Mouse (Mus musculus) liver, embryonic 12.5 days (tissue): ENCODE results near the gene Hoxc8. TPM values are rescaled to one million over a fixed set of nuclear protein-coding genes. Genes with fewer than 3 reads are reported as not detected.

Experiments
- ATAC-seq: fragments of 200-750 bp; cut with Nextera tagmentation; 2 replicates; pipeline ENCODE4 v1.8.0; 2017; ENCODE audit warnings: moderate number of reproducible peaks, mild to moderate bottlenecking, moderate library complexity
- H3K27ac ChIP-seq: fragments of 300-500 bp; sonication (generic); 2 replicates; pipeline ENCODE4 v1.5.1; 2016; ENCODE audit warnings: mild to moderate bottlenecking
- H3K27me3 ChIP-seq: fragments of 300-500 bp; sonication (generic); replicated peaks from 2 replicates; pipeline ENCODE4 v1.6.1; 2016; ENCODE audit warnings: mild to moderate bottlenecking, moderate library complexity
- H3K36me3 ChIP-seq: fragments of 300-500 bp; sonication (generic); 2 replicates; pipeline ENCODE4 v1.6.1; 2016; ENCODE audit warnings: mild to moderate bottlenecking, moderate library complexity
- H3K4me1 ChIP-seq: fragments of 300-500 bp; sonication (generic); 2 replicates; pipeline ENCODE4 v1.6.1; 2016
- H3K4me2 ChIP-seq: fragments of 300-500 bp; sonication (generic); 2 replicates; pipeline ENCODE4 v1.6.1; 2016; ENCODE audit warnings: mild to moderate bottlenecking, moderate library complexity
- H3K4me3 ChIP-seq: fragments of 300-500 bp; sonication (generic); 2 replicates; pipeline ENCODE4 v1.5.1; 2016; ENCODE audit warnings: mild to moderate bottlenecking, moderate library complexity
- H3K9ac ChIP-seq: fragments of 300-500 bp; sonication (generic); 2 replicates; pipeline ENCODE4 v1.6.1; 2016; ENCODE audit warnings: mild to moderate bottlenecking, moderate library complexity
- H3K9me3 ChIP-seq: fragments of 300-500 bp; sonication (generic); replicated peaks from 2 replicates; pipeline ENCODE4 v1.6.1; 2016; ENCODE audit warnings: mild to moderate bottlenecking, moderate library complexity
- WGBS: fragments of 180-500 bp; shearing (Covaris S2); methylation state at CpG from one replicate; pipeline ENCODE4 v1.1.7; 2016; ENCODE audit not compliant: insufficient replicate concordance; 5-methylcytosine and 5-hydroxymethylcytosine counted together
- polyA plus RNA-seq: library from polyadenylated mRNA; unstranded; fragments of >200 nt; fragmentation: Nextera tagmentation; extraction: Ambion mirVana; gene quantifications from 2 replicates; pipeline ENCODE4 v1.2.1, GENCODE M21; 2016

Hoxc8 gene
- polyA plus RNA-seq, 1 experiment from 2014 or later, result 0.08 TPM

DNA sequence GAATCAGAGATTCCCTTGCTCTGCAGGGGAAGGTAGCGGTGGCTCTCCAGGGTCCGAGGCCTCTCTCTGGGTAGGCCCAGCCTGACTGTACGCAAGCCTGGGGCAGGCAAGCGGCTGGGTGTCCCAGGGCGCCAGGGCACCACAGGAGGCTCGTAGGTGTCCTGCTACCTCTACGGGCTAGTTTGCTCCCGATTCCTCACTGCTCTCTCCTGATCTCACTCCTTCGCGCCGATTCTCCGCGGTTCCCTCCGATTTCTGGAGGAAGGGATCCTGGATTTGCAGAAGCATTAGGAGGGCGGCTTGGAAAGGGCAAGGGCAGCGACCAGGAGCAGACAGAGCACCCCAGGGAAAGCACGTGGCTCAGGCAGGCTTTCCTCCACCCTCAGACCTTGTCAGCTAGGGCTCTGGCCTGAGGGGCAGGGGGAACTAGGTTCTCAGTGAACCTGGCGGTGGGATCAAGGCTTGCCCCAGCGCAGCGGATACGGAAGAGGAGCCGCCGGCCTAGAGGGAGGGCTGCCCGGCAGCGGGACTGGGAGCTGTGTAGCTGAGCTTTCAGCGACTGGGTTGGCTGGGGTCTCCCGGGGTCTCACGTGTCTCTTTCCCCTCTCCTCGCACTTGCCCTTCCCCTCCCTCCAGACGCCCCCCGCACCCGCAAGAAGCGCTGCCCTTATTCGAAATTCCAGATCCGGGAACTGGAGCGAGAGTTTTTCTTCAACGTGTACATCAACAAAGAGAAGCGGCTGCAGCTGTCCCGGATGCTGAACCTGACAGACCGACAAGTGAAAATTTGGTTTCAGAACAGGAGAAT, 34.4 kb upstream of the Hoxc8 start:
- WGBS, result 2% methylated on average over 40 of the region's 40 CpGs
- Histone ChIP-seq H3K9me3 (no peaks in the 10 kb centered on the region), H3K36me3 (no peaks in the 10 kb centered on the region), H3K9ac (no peak overlapping the region), H3K4me3 (no peak overlapping the region), H3K27ac (no peak overlapping the region), H3K4me2 (no peak overlapping the region), H3K27me3 (peaks cover 99% of the 10 kb centered on the region), H3K4me1 (no peaks in the 10 kb centered on the region)
- ATAC-seq, result no peak

DNA sequence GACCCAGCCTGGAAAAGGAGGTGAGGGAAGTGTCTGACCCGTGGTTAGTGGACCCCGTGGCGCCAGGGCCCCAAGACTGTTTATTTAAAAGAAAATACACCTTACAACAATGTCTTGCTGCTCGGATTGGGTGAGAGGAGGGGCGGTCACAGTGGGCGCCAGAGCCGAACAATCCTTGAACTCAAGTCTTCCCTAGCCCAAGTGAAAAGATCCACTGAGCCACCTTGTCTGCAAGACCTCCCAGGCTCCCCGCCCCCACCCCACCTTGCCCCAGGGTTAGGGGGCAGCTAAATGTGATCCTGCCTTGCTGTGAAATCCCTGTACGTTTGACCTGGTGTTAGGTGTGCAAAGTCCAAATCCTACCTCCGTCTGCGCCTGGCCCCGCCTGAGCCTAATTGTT, 33.5 kb upstream of the Hoxc8 start:
- Histone ChIP-seq H3K27me3 (peaks cover 99% of the 10 kb centered on the region), H3K36me3 (no peaks in the 10 kb centered on the region), H3K27ac (no peak overlapping the region), H3K9ac (no peak overlapping the region), H3K9me3 (no peaks in the 10 kb centered on the region), H3K4me2 (no peak overlapping the region), H3K4me1 (no peaks in the 10 kb centered on the region), H3K4me3 (no peak overlapping the region)
- no peak for ATAC-seq
- 2% methylated on average over 12 of the region's 12 CpGs for WGBS

DNA sequence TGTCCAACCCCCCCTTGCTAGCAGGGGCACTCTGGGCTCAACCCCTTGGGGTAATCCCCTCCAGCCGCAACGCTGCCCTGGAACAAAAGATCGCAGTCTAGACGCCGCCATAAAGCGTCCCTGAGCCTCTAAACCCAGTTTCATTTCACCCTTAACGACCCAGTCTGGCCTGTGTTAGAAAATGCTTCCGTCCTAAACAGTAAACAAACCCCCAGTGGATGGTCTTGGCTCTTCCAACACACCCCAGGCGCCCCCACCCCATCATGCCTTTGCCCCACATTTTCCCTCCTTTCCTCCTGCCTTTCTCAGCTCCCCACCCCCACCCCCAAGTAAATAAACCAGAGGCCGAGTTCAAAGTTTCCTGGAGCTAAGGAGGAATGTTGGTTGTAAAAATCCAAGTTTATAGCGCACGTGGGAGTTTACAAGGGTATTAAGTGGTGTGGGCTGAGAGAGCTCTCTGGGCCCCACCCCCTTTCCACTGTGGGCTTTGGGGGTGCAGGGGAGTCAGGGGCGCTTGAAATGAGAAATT, 30.7 kb upstream of the Hoxc8 start:
- Histone ChIP-seq H3K4me2 (no peak overlapping the region), H3K9me3 (no peaks in the 10 kb centered on the region), H3K36me3 (no peaks in the 10 kb centered on the region), H3K27ac (no peak overlapping the region), H3K4me1 (no peaks in the 10 kb centered on the region), H3K4me3 (no peak overlapping the region), H3K27me3 (peaks cover 98% of the 10 kb centered on the region), H3K9ac (no peak overlapping the region)
- WGBS, result 4% methylated on average over 13 of the region's 13 CpGs
- ATAC-seq, result no peak

DNA sequence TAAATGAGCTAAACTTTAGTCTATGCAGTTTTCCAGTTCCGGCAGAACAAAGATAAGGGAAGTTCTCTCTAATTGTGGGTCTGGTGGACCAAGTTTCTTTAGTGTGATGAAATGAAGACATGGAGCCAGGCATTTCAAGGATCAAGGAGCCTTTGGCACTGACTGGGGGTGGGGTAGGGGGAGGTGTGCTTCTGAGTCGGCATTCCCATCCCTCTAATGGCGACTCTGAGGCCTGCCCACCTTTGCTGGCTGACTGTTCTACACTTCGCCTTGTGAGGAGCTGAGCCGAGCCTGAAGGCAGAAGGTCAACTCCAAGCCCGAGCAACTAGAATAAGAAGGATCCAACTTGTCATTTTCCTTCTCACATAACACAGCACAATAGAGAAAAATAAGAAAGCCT, 28.7 kb upstream of the Hoxc8 start:
- Histone ChIP-seq H3K9me3 (no peaks in the 10 kb centered on the region), H3K4me2 (no peak overlapping the region), H3K4me3 (no peak overlapping the region), H3K36me3 (no peaks in the 10 kb centered on the region), H3K27me3 (peaks cover 98% of the 10 kb centered on the region), H3K27ac (no peak overlapping the region), H3K9ac (no peak overlapping the region), H3K4me1 (no peaks in the 10 kb centered on the region)
- ATAC-seq, result no peak
- 5% methylated on average over 6 of the region's 6 CpGs for WGBS

DNA sequence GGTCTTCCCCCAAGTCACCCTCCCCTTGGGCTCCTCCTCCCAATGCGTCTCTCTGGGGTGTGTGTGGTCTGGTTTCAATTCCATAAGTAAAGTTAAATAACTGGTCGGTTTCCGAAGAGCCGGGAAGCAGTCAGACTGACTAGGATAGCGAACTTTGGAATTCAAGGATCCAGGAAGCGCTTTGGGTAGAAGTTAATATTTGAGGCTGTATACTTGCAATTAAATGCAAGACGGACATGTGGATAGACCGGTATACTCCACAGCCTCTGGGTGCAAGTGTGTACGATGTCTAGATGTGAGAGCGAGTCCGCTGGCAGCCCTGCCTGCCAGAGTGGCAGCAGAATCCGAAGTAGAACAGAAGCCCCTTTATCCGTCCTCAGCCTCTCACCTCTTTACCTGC, 27.9 kb upstream of the Hoxc8 start:
- H3K9ac ChIP-seq, result no peak overlapping the region
- 2% methylated on average over 13 of the region's 13 CpGs for WGBS
- no peaks in the 10 kb centered on the region for H3K4me1 ChIP-seq
- no peak overlapping the region for H3K4me3 ChIP-seq
- no peak for ATAC-seq
- no peaks in the 10 kb centered on the region for H3K36me3 ChIP-seq
- no peaks in the 10 kb centered on the region for H3K9me3 ChIP-seq
- H3K27ac ChIP-seq, result no peak overlapping the region
- peaks cover 98% of the 10 kb centered on the region for H3K27me3 ChIP-seq
- H3K4me2 ChIP-seq, result no peak overlapping the region

DNA sequence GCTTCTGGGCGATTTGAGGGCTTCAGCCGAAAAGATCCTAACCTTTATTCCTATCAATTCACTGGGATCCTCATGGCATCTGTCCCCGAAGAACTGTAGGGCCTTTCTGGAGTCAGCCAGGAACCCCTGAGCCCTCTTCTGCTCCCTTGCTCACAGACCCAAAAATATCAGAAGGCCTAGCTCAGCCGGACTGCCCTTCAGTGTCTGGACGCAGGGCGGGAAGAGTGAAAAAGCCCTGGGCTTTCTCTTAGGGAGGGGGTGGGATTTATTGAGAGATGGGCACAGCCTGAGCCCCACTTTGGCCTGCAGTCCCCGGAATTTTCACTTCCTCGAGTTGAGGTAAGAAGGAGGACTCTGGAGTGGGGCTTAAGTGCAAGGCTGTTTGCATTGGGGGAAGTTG, 27.1 kb upstream of the Hoxc8 start:
- H3K9me3 ChIP-seq, result no peaks in the 10 kb centered on the region
- no peak overlapping the region for H3K27ac ChIP-seq
- H3K4me3 ChIP-seq, result no peak overlapping the region
- H3K4me1 ChIP-seq, result no peaks in the 10 kb centered on the region
- no peak overlapping the region for H3K4me2 ChIP-seq
- 6% methylated on average over 8 of the region's 8 CpGs for WGBS
- H3K9ac ChIP-seq, result no peak overlapping the region
- no peak for ATAC-seq
- peaks cover 97% of the 10 kb centered on the region for H3K27me3 ChIP-seq
- H3K36me3 ChIP-seq, result no peaks in the 10 kb centered on the region

DNA sequence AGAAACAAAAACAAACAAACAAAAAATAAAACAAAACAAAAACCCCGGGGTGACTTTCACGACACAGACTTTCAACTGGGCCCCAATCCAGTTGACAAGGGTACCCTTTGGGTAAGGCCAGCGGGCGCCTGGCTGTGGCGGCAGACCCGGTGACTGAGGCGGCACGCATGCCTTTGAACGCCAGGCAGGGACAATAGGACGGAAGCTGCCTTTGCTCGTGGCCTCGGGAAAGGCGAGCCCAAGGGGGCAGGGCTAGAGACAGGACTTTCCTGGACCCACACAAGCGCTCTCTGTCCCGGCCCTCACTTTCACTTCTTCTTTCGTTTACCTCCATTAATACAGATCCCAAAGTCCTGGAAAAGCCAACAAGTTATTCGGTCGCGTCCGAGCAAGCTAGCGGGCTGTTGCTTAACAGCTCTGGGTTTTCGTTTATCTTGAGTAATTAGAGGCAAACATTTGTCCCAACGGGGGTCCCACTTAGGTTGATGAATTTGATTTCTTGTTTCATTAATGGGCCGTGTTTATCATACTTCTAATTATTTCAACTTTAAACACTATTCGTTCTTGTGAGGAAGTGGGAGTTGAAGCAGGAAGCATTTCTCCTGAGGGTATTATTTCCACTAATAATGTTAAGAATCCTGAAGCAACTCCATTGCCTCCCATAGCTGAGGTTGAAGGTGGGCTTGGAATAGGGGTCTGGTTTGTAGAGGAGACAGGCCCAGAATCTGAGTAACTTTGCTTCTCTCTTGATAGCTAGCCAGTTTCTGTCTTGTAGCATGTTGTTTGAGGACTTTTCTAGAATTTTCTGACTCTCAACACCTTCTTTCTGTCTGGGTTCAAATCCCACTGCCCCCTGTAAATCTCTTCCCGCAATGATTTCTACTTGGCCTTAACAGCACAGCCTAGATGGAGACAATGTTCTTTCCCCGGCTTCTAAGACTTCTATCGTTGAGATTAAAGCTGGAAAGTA, 26.5 kb upstream of the Hoxc8 start:
- H3K9ac ChIP-seq, result no peak overlapping the region
- no peaks in the 10 kb centered on the region for H3K36me3 ChIP-seq
- ATAC-seq, result no peak
- 2% methylated on average over 28 of the region's 28 CpGs for WGBS
- peaks cover 97% of the 10 kb centered on the region for H3K27me3 ChIP-seq
- H3K4me3 ChIP-seq, result no peak overlapping the region
- H3K4me2 ChIP-seq, result no peak overlapping the region
- no peaks in the 10 kb centered on the region for H3K4me1 ChIP-seq
- H3K27ac ChIP-seq, result no peak overlapping the region
- H3K9me3 ChIP-seq, result no peaks in the 10 kb centered on the region

DNA sequence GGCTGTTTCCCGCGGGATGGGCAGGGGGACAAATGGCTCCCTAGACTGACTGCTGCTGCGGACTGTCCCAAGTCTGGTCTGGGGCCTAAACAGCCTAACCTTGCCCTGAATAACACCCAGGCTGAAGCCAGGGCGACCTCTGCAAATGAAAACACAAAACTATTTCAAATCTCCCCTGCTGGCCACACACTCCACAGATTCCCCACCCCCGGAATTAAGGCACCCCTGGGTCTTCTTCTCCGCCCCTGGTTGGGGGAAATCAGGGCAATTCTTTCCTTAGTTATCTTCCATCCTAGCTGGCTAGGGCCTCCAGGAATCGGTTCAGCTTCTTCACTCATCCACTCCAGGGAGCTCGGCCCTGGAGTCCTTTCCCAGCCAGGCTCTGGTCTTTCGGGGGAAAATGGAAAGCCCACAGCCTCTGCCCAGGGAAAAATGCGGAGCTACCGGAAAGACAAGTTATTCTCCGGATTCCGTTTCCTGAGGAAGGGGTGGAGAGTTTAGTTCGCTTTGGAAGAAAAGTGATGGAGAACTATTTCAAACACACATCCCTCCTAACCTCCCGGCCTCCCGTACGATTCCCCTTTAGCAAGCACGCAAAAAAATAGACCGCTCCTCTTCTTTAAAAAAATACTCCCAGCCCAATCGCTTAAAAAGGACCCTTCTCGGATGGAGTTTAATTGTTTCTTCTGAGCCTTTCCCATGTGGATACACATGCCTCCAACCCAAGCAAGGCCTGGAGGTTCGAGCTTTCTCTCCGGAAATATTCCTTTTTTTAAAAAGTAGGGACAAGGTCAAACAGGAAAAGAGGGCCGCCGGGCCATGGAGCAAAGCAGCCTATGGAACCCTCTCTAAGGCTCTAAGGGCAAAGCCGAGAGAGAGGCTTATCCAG, 25.2 kb upstream of the Hoxc8 start:
- Histone ChIP-seq H3K9ac (no peak overlapping the region), H3K4me2 (no peak overlapping the region), H3K36me3 (no peaks in the 10 kb centered on the region), H3K4me3 (no peak overlapping the region), H3K27me3 (peaks cover 98% of the 10 kb centered on the region), H3K9me3 (no peaks in the 10 kb centered on the region), H3K27ac (no peak overlapping the region), H3K4me1 (no peaks in the 10 kb centered on the region)
- 5% methylated on average over 26 of the region's 26 CpGs for WGBS
- no peak for ATAC-seq

DNA sequence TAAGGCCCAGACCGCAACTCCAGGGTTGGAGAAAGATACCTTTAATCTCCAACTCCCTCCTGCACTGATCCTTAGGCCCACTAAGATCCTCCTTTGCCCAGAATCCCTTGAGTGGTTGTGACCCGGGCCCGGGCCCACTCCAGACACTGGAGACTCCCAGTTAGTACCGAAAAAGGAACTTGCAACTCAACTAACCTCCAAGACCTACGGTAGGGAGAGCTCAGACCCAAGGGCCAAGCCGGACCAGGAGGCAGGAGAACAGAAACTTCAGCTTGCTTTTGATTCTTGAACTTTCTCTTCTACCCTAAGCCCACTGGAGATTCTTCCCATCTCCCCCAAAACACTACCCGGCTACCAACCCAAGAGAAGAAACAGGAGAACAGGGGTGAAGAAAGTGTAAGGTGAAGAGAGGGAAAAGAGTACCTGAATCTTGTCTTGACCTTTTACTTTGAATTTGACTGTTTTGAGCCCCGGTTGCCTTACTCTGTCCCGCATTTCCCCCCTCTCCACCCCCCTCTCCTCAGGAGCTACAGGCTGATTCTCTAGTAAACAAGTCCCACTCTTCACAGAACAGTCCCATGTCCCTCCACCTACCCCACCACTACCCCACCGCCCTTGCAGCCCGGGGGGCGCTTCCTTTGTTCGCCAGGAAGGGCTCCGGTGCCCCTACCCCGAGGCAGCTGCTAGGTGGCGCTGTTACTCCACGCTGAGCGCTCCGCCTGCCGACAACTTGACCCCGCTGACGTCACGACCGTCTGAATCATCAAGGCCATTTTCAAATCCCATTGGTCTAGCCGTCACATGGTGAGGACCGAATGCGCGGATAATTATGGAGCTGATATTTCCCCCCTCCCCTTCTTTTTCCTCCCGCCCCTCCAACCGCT, 24.3 kb upstream of the Hoxc8 start:
- Histone ChIP-seq H3K4me3 (peak overlapping the region; percentile 9; the same call in 1 of the 2 replicates), H3K27me3 (peaks cover 98% of the 10 kb centered on the region), H3K4me2 (peak overlapping the region; percentile 27; the same call in 1 of the 2 replicates), H3K4me1 (no peaks in the 10 kb centered on the region), H3K9me3 (no peaks in the 10 kb centered on the region), H3K36me3 (no peaks in the 10 kb centered on the region), H3K27ac (no peak overlapping the region), H3K9ac (no peak overlapping the region)
- no peak for ATAC-seq
- WGBS, result 4% methylated on average over 29 of the region's 30 CpGs

DNA sequence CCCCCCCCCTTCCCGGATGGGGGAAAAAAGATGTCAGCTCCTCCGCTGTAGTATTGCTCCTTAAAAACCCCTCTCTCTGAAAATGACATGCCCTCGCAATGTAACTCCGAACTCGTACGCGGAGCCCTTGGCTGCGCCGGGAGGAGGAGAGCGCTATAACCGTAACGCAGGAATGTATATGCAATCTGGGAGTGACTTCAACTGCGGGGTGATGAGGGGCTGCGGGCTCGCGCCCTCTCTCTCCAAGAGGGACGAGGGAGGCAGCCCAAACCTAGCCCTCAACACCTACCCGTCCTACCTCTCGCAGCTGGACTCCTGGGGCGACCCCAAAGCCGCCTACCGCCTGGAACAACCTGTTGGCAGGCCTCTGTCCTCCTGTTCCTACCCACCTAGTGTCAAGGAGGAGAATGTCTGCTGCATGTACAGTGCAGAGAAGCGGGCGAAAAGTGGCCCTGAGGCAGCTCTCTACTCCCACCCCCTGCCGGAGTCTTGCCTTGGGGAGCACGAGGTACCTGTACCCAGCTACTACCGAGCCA, 23.6 kb upstream of the Hoxc8 start, which contains the start of gene Hoxc10:
Hoxc10 (plus strand) TSS at position 21 of the 536 bp plus-strand sequence.
- Histone ChIP-seq H3K36me3 (no peaks in the 10 kb centered on the region), H3K27ac (no peak within 1 kb of the TSS), H3K4me3 (peak within 1 kb of the TSS; percentile 9; the same call in 1 of the 2 replicates), H3K9me3 (no peaks in the 10 kb centered on the region), H3K27me3 (peaks cover 98% of the 10 kb centered on the region), H3K4me2 (peak within 1 kb of the TSS; percentile 27; the same call in 1 of the 2 replicates), H3K4me1 (no peaks in the 10 kb centered on the region), H3K9ac (no peak within 1 kb of the TSS)
- 4% methylated on average over 27 of the region's 27 CpGs for whole genome bisulfite sequencing
- no peak for ATAC-seq
